Mouse (Mus musculus) ES-Bruce4 (cell line): Measurements from ENCODE around the gene Rab8a.

Source experiments
- CTCF ChIP-seq: IDR thresholded peaks from one replicate; pipeline ENCODE4 v1.8.1; 2011; ENCODE audit warnings: low read depth, low read length
- EP300 ChIP-seq: IDR thresholded peaks from 2 replicates; pipeline ENCODE4 v1.6.1; 2011; ENCODE audit warnings: low read depth, low read length; ENCODE audit not compliant: insufficient read depth

DNA sequence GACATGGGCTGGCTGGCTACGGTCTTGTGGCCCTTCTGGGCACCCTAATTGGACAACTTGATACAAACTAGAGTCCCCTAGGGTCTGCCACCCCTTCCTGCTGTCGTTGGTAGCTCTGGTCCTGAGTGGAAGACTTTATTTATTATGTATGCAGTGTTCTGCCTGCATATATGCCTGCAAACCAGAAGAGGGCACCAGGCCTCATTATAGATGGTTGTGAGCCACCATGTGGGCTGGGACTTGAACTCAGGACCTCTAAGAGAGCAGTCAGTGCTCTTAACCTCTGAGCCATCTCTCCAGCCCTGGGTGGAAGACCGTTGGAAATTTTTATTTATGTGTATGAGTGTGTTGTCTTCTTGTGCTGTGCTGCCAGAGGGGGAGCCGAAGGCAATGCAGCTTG, 59.8 kb downstream of the Rab8a start:
- TF ChIP-seq CTCF (no peak), EP300 (no peak)
